Mouse (Mus musculus): ENCODE measurements around the gene Gzf1.

Gene Gzf1

DNA sequence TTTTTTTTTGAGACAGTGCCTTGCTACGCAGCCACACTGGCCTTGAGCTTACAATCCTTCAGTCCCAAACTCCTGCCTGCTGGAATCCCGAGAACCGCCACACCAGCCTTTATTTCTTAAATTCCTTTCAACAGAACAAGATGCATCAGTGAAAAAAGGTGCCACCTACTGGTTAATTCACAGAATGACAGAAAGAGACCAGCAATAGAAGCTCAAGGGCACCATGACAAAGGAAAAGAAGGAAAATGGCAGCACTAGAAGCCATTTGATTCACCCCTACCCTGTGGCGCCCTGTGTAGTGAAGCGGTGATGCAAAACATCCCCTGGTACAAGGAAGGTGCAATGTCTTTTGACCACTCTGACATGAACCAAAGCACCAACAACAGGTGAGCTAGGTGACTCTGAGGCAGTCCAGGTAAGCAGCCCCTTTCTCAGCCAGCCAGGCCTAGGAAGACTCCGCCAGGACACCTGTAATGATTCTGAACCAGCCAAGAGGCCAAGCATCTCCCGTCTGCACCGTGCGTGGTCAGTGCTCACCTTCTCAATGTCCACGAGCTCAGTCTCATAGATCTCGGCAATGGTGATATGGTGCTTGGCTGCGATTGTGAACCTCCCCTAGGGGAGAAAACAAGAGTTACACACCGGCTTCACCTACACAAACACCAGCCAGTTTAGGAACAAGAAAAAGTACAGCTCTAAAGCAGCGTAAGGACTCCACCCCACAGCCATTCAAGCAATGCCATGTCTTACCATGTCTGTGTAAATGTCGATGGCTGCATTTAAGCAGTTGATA lies 25.8 kb downstream of the Gzf1 start:
- 80% methylated on average over 15 of the region's 15 CpGs for WGBS

DNA sequence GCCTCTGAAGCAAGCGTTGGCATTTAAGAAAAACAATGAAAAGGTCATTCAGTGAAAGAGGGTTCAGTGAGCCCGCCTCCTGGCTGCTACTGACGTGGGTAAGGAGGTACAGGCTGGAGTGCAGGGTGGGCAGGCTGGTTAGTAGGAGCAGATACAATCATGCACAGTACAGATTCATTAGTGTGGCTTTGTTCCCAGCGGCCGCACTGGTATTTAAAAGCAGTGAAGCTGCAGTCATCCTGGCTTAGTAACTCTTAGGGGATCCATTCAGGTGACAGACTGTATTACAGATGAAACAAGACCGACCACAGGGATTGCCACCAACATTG lies 26.3 kb downstream of the Gzf1 start:
- 70% methylated on average over 6 of the region's 6 CpGs for WGBS

DNA sequence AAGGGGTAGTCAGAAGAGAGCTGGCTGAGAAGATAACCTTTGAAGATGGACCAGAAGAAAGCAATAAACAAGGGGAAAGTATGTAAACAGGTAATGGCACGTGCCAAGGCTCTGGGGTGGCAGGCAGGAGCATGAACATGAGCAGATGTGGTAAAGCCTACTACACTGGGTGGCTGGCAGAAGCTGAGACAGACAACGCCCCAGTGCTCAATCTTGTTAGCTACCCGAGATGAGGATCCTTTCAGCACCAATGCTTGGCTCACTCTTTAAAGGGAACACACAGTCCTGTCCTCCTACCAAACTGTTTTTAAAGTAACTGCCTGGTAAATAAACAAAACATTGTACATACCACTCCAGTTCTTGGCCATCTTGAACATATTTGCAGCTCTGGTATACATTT lies 31.5 kb downstream of the Gzf1 start:
- 67% methylated on average over 3 of the region's 3 CpGs for whole genome bisulfite sequencing

- WGBS: 55% methylated on average over 2 of the region's 2 CpGs
Measured at GRCm38 (mm10) chr2:148717072-148717471, 36.2 kb downstream of the Gzf1 start.

- WGBS: 65% methylated on average over 2 of the region's 2 CpGs
Measured at GRCm38 (mm10) chr2:148719271-148719995, 38.6 kb downstream of the Gzf1 start.

DNA sequence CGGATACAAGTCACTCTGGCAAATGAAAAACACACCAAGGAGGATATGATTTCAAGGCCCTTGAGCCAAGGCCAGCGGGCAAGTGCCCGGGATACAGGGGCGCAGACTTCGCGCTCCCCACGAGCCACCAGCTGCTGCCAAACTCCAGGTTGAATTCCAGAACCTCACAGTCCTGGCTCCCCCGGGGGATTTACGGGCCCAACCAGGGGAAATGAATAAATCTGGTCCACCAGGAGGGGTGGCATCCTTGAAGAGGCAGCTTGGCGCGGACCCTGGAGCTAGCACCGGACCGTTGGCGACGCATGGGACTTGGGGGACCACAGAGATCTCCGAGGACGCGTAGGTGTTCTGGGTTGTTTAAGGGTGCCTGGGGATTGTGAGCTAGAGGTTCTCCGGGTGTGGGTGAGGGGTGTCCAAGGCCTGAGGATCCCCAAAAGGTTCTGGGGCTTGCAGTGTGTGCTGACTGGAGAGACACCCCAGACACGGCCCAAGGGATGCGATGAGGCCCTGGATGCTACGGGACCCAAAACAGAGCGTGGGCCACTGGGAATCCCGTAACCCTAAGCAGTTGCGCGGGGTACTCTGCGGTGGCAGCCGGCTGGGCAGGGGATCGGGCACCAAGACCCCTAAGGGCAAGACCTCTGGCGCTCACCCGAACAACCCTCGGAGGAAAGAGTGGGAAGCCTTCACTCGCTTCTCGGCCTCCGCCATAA lies 50.9 kb downstream of the Gzf1 start:
- WGBS: under 1% methylated on average over 35 of the region's 35 CpGs

DNA sequence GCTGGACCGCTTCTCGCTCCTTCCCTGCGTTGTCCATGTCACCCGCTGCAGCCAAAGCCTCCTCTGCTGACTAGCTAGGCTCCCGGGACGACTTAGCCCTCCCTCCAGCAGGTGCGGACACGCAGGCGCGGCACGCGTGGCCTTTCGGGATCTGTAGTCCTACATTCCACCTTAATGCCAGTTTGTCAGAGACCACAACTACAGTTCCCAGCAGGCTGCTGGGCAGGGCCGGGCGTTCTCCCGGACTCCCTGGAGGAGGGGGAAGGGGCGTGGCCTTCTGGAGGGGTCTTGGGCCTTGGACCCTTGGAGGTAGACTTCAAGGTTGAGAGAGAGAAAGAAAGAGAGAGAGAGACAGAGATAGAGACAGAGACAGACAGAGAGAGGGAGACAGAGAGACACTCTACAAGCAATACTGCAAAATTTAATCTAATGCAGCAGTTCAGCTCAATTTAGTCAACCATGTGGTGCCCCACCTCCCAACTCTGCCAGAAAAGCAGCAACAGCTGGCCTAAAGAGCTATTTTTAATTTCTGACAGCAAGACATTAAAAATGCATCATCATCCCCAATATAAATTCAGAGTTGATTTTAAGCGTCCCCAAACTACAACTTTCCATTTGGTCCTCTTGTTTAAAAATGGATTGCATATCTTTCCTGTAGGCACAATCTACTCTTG lies 51.6 kb downstream of the Gzf1 start, which contains the start of gene Napb:
Gene Napb (minus strand): TSS at position 141 of the 674 bp plus-strand sequence.
- WGBS: 3% methylated on average over 18 of the region's 18 CpGs
